Mouse (Mus musculus) mesoderm, embryonic 11.5 days (tissue): ENCODE measurements around the gene Ffar2.

Experiments
- DNase-seq: peaks from one replicate; pipeline ENCODE4 v3.0.0-alpha.2; 2012; ENCODE audit warnings: low read depth, low spot score

The Ffar2 gene

GRCm38 (mm10) chr7:30776104-30776503 is 47.5 kb downstream of the Ffar2 start:
- no peak for DNase-seq

DNA sequence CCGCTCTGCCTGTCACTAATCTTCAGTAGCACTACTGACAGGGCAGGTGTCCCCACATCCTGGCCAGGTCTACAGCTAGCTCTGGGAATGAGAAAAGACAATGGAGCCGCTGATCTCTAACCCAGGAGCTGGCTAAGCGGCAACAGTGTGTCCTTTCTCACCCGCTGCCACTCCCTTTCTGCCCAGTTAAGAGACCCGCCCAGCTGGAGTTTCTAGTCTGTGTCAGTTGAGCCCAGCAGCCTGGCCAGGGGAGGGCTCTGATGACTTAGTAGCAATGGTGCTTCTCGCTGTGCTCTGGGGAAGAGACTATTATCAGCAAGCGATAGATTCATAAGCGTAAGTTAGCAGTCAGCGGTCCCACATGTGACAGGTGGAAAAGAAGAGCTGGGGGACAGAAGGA is 54.3 kb downstream of the Ffar2 start:
- DNase-seq: no peak
